Mouse (Mus musculus) embryo, embryonic 9.5 days (tissue): ENCODE results near the gene Mrvi1.

Experiments
- DNase-seq: peaks from one replicate; pipeline ENCODE4 v3.0.0-alpha.2; 2017; ENCODE audit errors: extremely low spot score

Mrvi1 gene

DNA sequence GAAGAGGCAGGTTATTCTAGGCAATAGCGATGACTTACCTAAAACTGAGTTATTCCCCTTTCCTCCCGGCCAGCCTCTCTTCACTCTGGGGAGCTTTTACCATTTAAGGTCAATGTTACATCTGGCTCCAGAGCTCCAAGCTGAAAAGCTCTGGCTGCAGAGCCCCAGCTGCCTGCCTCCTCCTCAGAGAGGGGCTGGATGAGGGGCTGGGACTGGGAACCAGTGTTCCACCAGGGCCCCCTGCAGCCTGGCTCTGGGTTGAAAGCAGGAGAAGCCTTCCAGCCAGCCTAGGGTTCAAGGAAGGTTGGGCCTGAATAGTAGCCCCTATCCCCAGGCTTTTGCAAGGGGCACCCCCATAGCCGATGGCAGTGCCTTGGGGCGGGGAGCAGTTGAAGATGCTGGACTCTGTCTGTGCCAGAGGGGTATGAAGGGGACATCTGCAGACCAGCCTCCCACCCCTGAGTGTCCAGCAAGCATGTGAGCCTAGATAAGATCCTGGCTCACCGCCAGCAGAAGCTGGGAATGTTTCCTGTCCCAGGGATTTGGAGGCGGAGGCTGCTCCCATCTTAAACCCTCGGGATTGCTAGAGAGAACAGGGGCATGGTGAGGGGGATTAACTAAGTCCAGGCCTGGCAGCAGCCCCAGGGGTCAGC lies at the start of gene Mrvi1:
Mrvi1 (minus strand) TSS at position 409 of the 653 bp plus-strand sequence.
- no peak for DNase-seq

DNA sequence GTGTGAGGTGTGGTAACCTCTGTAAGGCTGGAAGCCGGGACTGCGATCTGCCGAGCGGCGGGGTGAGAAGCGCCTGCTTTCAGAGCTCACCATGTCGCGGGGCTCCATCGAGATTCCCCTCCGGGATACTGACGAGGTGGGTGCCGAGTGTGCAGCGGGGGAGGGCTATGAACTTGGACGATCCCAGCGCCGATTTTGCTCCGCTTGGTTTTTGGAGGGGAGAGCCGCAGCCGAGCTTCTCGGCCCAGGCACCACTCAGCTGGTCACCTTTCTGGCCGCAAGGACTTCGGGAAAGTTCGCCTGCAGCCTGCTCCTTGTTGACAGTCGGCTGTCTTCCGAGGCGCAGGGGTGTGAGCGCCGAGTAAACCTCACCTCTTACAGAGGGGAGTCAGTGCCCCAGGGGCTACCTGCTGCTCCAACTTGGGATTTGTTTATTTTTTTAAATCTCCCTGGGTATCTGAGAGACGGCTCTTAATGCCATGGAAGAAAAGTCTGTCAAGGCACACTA lies 46.8 kb upstream of the Mrvi1 start:
- DNase-seq, result no peak

DNA sequence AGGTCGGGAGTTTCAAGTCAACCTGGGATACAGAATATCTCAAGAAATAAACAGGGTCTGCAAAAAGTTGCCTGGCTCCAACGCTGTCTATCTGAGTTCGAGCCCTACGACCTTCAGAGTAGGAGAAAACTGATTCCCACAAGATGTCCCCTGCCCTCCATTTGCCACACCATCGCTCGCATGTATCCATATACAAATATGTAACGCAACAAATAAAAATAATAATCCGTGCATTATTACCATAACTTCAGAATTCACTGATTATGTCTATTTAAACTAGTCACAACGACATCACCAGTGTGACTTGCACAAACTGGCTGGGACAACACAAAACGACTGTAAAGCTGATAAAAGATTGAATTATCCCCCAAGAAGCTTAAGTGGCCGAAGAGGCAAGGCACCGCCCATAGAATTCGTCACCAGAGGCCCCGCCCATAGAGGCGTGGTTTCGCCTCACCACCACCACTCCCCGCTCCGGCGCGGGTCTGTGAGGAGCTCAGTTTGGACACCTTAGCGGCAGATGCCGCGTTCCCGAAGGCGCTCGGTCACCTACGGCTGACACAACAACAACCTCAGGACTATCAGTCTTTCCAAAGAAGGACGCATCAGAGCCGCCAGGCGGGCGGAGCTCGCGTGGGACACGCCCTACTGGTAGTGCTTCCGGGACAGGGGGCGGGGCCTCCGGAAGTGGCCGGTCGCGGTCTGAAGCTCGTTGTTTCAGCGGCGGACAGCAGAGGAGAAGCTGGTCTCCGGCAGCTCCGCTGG lies 46.2 kb upstream of the Mrvi1 start, which contains the start of gene Ctr9:
Ctr9 (plus strand) TSS at position 671 of the 765 bp plus-strand sequence.
- DNase-seq, result peak; percentile 93

DNA sequence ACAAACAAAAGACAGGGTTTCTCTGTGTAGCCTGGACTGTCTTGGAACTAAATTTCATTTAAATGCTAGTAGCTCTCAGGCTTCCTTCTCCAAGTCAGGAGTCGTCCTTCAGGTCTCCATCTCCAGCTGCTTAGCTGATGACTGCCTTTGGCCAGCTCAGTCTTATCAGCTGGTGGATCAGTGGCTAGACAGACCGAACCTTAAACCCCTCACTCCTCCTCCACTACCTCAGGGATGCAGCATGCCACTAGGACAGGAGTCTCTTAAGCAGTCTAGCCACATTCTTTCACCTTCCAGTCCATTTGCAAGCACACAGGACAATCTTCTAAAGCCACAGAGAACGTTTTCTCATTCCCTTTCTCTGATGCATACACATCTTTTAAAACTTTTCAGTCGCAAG lies 42.7 kb upstream of the Mrvi1 start:
- no peak for DNase-seq

DNA sequence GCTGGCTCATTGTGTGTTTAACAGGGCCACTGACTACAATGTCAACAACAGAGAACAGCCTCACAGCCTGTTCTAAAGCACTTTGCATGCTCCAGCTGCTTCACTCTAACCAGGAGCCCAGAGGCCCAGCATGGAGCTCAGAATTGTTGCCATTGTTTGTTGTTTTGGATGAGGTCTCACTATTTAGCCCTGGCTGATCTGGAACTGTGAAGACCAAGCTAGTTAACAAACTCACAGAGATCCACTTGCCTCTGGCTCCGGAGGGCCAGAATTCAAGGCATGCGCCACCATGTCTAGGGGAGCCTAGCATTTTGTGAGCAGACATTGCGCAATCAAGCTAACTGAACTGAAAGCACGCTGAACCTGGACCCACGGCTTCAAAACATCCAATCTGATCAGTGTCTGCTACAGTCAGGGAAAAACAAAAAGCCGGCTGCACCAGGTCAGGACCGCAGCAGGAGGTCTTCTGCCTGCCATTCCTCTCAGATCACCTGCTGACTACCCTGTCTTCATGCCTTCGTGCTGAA lies 41.9 kb upstream of the Mrvi1 start:
- peak; percentile 27 for DNase-seq

DNA sequence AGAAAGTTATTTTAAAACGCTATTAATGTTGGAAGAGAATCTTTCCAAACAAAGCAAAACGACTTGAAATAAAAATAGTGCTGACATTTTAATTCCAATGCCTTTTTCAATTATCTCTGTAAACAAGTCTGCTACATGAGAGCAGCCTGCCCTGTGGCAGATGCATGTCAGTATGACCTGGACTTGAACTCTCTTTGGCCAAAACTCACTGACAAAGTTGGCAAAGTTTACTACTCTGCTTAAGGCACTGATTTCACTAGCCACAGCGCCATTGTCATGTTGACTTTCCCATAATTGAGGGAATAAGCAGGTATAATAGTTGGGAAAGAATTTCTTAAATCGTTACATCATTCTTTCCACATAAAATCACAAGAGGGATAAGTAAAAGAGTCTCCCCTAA lies 38.6 kb upstream of the Mrvi1 start:
- no peak for DNase-seq

DNA sequence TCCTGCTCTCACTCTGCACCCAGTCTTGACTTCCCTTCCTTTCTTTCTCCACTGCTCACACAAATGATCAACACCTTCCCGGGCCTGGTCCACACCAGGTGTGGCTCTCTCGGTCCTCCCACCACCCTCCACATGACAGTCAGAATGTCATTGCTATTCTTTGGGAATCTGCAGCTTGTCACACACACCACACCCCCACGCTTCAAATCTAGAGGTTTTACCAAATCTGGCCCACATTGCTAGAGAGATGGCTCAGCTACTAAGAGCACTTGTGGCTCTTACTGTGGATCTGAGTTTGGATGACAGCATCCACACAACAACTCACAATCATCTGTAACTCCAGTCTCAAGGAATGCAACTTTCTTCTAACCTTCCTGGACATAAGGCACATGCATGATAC lies 34.7 kb upstream of the Mrvi1 start:
- no peak for DNase-seq

DNA sequence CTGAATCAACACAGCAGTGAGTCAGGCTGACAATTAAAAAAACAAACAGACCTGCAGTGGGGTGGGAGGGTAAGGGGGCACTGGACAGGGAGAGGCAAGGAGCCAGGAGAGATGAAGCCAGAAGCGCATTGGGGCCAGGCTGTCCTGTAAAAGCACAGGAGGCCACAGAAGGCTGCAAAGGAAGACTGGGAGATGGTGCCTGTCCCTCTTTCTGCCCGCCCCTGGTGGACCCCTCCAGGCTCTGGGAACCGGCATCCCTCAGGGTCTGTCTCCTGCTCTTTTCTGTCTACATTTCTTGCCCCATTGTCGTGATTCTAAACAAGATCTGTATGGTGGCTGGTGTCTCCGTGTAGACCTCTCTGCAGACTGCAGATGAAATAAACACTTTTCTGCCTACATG lies 33.5 kb upstream of the Mrvi1 start:
- DNase-seq, result no peak

DNA sequence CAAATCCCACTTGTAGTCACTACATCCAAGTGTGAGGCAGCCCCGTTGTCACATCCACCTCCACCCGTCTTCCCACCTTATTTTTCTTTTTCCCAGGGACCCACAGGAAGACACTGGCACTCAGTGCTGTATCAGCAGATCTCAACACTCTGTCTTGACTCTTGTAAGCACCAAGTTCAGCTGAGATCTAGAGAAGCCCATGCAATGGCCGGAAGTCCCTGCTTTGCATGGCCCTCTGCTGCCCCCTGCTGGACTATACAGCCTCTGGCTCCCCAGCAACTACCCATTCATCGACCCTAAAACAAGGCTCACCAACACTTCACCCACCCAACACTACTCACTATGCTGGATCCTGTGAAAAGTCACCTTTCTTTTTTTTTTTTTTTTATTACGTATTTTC lies 32.6 kb upstream of the Mrvi1 start:
- DNase-seq, result peak; percentile 85

DNA sequence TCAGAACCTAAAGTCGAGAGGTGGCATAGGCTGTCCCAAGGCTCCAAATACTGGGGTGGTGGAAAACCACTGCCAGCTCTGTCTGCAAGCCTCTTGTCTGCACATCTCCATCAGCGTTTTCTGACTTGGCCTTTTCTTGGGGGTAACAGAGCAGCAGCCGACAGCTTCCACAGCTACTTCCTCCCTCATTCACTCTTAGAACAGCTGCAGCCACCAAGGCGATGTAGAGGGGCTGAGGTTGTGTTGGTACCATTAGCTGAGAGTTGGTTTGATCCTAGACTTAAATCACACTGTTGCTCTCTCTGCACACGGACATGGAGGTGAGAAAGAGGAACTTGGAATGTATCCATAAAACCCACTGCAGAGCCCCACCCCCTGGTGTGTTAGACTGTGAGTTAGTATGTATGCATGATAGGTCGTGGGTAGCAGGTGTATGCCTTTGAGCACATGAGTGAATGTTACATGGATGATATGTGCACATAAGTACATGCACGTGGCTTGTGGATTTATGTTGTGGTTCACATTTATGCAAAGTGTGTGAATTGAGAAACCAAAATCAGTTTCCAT lies 31.9 kb upstream of the Mrvi1 start:
- DNase-seq, result no peak

DNA sequence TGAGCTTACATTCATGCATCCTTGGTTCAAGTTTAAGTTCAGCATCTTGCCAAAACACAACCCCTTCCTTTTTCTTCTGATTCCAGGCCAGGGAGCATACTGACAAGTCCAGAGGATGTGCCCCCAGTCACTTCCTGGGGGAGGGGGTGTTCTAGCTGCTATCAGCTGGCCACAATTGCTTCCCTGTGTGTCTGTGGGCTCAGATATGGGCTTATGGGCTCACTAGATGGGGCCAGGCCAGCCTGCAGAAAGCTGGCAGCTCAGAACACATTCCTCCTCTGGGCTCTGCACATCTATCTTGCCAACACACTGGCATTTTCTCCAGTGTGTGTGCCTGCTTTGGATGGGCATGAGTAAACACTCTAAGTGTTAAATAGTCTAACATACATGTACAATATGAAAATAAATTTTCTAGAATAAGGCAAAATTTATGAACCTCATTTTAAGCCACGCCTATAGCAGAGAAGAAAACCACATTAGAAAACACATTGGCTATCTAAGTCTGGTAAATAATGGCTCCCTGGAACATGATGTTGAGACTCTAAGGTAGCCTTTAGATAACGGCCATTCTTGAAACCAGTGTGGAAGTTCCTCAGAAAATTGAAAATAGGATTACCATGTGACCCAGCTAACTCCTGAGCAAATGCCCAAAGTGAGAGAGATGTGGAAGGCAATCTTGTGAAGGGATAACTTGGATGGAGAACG lies 22.0 kb upstream of the Mrvi1 start:
- no peak for DNase-seq

DNA sequence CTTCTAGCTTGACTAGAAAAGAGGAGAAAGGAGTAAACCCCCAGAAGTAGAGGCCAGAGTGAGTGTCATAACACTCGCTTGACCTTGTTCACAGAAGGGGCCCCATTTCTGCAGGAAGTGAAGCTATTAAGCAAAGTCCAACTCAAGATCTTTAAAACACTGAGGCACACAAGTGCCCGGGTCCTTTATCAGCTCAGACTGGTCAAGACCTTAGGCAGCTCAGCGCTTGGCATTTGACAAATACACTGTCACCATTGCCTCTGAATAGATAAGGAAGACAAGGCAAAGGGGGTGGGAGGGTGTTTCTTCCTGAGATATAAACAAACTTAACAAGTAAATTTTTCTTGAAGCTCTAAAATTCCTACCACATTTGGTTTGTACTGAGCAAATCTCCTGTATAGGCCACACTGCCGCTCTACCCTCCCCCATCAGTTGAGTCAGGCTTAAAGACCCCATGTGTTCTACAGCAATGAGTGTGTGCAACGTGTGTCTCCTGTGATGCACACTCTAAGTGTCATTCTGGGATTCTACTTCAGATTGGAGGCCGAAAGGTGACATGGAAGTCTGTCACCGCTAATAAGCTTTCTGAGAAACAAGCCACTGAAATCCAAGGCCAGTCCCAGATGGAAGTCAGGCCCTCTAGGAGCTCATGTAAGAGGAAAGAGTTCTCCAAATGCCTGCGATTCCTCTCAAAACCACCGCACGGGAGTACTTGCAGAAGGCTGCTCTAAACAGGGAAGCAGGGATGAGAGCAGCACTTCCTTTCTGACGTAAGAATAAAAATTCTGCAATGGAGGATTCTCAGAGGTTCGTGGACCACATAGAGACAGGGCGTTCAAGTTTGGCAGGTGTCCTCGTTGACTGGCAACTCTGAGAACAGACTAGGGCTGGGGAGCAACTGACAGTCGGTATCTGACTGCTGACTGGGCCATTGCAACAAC lies 16.9 kb upstream of the Mrvi1 start:
- no peak for DNase-seq

DNA sequence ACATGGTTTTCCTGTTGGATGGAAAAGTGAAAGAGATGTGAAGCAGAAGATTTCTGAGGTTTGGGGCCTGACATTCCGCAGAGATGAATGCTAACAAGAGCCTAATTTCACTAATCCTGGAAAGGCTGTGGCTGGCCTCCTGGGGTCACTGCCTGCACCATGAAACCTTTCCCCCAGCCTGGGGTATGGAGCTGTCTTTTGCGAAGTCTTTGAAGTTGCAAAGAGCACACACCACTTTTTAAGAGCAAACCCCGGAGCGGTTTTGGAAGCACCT lies 8.9 kb upstream of the Mrvi1 start:
- no peak for DNase-seq

DNA sequence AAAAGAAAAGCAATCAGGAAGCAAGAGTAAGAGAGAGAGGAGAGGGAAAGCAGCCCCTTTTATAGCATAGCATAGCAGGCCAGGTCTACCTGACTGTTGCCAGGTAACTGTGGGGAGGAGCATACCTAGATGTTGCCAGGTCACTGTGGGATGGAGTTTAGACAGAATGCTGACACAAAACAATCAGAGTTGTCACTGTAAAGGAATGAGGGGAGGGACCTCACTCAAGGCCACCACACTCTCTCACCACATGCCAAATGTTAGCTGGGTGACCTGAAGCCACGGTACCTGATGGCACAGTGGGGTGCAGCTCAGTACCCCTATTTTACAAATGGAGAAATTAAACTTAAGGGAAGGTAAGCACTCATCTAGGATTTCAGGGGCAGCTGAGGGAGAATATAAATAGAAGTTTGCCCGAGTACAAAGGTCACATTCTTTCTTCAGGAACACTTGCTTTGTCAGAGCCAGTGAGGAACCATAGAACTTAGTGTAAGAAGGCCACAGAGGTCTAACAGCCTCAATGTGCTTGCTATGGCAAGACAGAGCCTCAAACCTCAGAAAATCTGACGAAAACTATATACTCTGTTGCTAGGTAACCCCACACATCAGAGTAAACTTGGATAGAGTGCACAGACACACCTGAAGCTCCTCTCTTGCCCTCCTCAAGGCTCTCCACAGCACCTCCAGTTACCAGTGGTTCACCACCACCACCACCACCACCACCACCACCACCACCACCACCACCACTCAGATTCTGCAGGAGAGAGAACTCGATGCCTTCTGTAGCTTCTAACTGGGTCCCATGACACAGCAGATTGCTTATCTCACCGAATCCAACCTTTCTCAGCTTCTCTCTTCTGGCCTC lies 8.3 kb upstream of the Mrvi1 start:
- DNase-seq, result no peak

DNA sequence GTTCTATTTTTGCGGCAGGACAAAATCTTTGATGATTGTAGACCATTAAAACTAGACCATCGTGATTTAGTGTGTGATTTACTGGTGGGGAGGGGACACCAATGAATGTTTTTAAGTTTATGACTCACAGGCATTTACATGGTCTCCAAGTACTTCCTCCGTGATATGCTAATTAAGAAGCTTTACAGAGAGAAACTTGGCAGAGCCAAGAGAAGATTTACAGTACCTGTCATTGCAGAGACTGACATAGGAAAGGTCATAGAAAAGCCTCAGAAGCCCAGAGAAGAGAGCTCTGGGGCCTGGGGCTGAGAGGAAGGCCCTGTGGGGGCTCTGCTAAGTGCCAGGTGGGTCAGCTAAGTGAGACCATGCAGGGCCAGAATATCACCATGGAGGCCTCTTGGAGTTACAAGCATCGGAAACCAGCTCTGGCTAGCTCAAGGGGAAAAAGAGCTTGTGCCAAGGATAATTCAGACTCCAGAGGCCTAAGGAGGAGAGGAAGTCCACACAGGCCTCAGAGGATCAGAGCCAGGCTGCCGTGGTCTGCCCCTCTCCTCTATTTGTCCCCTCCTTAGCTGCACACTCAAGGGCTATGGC lies 7.1 kb upstream of the Mrvi1 start:
- DNase-seq, result no peak

DNA sequence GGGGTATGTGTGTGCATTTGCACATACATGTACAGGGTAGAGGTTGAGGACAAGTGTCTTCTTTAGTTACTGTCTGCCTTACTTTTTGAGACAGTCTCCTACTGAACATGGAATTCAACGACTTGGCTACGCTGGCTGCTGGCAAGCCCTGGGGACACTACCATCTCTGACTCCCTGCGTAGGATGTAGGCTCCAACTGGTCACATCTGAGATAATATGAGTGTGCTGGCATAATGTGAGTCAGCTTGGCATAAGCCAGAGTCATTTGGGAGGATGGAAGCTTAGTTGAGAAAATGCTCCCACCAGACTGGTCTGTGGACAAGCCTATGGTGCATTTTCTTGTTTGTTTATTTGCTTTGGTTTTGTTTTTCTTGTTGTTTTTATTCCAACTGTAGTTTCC lies 5.8 kb upstream of the Mrvi1 start:
- no peak for DNase-seq

DNA sequence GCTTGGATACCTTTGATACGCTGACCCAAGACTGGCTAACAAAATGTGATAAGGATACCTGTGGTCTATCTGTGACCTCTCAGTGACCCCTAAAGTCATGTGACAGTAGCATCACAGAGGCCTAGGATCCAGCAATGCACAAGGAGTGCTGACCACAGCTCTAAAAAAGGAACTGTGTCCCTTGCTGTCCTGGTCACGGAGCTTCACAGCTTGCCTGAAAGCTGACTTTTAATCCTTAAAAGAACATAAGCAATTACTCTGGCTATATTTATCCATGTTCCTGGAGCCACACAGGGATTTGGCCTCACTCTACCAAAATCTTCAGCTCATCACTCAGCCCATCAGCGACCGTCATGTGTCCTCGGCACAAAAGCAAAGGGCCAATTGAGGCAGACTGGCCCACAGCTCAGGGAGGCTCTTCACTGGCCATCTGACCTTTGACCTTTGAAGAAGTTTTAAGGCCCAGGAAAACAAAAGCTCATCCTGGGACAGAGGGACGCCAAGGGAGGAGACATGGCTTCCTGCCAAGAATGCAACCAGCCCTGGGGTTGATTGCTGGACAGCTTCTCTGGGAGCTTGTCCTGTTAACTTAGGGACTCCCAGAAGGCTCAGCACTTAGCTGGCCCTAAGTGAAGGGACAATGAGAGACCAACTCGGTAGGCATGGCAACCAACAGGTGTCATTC lies 3.5 kb upstream of the Mrvi1 start:
- DNase-seq, result no peak

DNA sequence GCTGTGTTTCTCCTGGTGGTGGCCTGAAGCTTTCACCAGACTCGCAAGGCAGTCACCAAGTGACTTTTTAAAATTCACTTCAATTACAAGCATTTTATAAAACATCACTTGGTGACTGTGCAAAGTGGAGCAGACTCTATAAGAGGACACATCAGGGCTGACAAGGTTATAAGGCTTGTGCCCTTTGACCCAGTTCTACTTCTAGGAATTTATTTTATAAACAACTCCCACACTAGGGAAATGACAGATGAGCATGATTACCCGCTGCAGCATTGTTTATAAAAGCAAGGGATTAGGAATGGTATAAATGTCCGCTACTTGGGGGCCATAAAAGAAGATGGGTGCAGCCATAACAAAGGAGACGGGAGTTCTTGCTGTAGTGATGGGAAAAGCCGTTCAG lies 1.4 kb upstream of the Mrvi1 start:
- DNase-seq, result no peak

DNA sequence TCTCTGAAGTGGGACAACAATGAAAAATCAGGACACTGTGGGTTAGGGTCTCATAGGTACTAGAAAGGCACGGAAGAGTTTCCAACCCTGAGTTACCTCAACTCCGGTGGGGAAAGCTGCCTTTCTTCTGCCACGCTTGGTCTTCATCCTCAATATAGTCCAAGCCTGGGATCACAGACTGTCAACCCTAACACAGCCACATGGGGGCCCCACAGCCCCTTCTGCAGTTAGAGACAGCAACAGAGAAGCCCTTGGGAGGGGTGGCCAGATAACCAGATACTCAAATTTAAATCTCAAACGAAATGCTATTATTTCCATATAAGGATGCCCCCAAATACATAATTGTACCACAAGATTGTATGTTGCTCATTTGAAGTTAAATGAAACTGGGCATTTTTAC lies 503 bp upstream of the Mrvi1 start:
- DNase-seq, result no peak
